Mouse (Mus musculus) heart, adult 2 months (tissue): ENCODE data around the gene Camk1d.

ENCODE experiments used
- CTCF ChIP-seq: fragments of 200-600 bp; IDR thresholded peaks from 2 replicates; pipeline ENCODE4 v1.8.1; 2022; ENCODE audit warnings: antibody characterized with exemption, mild to moderate bottlenecking, moderate library complexity
- EP300 ChIP-seq: fragments of 200-500 bp; IDR thresholded peaks from 2 replicates; pipeline ENCODE4 v1.6.1; 2011; ENCODE audit warnings: low read depth, low read length, control low read depth; ENCODE audit not compliant: insufficient read depth

DNA sequence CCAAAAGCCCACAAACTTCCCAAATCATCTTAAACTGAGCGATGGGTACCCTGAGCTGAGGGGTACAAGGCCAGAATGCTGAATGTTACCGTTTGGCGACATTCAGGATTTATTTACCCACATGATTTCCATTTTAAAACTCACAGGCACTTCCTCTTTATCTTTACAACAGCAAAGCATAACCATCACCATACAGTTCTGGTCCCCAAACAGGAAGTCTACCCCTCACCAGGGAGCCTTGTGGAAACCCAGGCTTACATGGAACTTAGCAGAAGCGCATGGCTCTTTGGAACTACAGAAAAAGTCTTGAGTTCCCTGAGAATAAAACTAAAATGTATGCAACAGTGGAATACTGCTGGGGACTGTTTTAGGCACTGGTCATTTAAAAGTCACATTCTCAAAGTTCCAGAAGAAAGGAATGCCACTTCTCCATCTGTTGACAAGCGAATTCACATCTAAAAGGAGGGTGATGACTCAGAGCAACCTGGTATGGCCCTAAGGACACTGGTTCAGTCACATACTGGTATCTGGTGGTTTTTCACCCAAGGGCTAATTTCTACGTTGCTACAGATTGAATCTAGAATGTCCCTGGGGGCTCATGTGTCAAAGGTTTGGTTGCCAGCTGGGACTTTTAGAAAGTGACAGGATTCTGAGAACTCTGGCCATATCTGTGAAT lies 121.7 kb downstream of the Camk1d start:
- TF ChIP-seq EP300 (no peak), CTCF (no peak)
